Mouse (Mus musculus) megakaryocyte, embryonic 14.5 days (primary cell): Measurements from ENCODE around the gene Gk.

Experiments
- FLI1 ChIP-seq: IDR thresholded peaks from 2 replicates; pipeline ENCODE4 v1.6.1; 2012; ENCODE audit warnings: low read length, inconsistent platforms, mixed read lengths
- GATA1 ChIP-seq: IDR thresholded peaks from 3 replicates; pipeline ENCODE4 v1.6.1; 2012; ENCODE audit warnings: mixed read lengths, low read length, inconsistent platforms, borderline replicate concordance

DNA sequence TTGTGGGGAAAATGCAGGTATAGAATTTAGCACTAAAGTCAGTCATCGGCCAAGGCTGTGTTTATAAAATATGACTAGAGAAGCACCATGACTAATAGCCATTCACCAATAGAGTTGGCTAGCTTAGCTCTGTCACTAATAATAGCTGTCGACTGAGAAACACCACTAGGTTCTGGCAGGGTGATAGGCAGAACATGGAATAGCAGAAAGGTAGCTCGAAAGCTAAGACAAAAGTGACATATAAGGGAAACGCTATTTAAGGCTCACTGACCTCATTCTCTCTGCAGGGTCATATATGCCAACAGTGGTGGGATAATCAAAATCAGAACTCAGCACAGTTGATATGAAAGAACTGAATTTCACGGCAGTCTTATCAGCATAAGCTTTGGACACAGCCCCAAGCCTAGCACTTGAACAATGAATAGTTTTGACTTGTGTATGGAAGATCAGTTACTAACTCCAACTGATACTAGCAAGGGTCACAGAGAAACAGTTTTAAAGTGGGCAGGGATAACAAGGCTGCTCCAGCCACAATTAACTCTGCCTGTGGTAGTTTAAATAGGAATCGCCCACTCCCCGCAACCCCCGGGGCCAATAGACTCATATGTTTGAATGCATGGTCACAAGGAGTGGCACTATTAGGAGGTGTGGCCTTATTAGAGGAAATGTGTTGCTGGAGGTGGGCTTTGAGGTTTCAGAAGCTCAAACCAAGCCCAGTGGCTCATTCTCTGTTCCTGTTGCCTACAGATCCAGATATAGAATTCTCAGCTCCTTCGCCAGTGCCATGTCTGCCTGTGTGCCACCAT lies 45.3 kb downstream of the Gk start:
- TF ChIP-seq GATA1 (no peak), FLI1 (no peak)
